Mouse (Mus musculus): ENCODE results near the gene Tmcc1.

- TF ChIP-seq CTCF (IDR thresholded peaks at IDR 0.05; ENCODE audit: borderline replicate concordance, control insufficient read depth, extremely low read depth, insufficient read depth, low read length, poor library complexity) (no peak), POLR2A (IDR thresholded peaks at IDR 0.05; ENCODE audit: control insufficient read depth, extremely low read depth, insufficient read depth, low read length, poor library complexity) (no peak)
These were observed 186.6 kb downstream of the Tmcc1 start for GRCm38 (mm10) chr6:116006731-116007130.

All from thymus, adult 2 months (tissue).